14 mouse cellular contexts compared by ENCODE assay signal in the genomic region with DNA sequence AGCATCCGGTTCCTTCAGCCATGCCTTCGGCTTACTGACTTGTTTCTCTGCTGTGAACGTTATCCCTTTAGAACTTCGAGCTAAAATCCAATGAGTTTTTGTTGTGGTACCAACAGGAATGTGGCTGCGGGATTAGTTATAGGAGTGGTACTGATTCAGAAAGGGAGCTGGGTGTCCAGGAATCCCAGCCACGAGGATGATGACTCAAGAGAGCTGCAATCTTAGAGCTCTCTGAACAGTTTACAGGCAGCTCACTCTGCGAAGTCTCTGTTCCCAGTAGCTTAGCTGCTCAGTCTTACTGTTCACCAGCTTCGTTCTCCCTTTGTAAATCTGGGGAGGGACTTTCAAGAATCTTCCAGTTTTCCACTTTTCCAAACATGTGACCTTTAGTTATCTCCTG.
"Had no signal": no experiment of that assay in that cellular context is flagged by ENCODE, and none has a peak within 500 bp of the region (broad histone marks: within the 10 kb centered on the region; RNA-seq: fewer than 3 reads in every experiment).

No protein-coding gene starts in this region.

- H3K4me3 ChIP-seq: midbrain, embryonic 10.5 days; midbrain, embryonic 12.5 days; neural tube, embryonic 12.5 days; stomach, embryonic 15.5 days had no signal

- H3K27ac ChIP-seq: midbrain, embryonic 10.5 days; midbrain, embryonic 12.5 days; neural tube, embryonic 12.5 days; stomach, embryonic 15.5 days; stomach, postnatal 0 days had no signal

- H3K4me2 ChIP-seq: lung, embryonic 14.5 days; midbrain, embryonic 12.5 days; neural tube, embryonic 12.5 days; stomach, embryonic 15.5 days had no signal

- H3K36me3 ChIP-seq: midbrain, embryonic 10.5 days; midbrain, embryonic 12.5 days; neural tube, embryonic 12.5 days; stomach, embryonic 15.5 days had no signal

- DNase-seq: lung, adult 18-20 months; lung, embryonic 14.5 days; lung, postnatal 10 days; lung, postnatal 4 days; midbrain, embryonic 14.5 days; right cerebral cortex, postnatal 14 days; thymus, adult 2 months; thymus, postnatal 25 days; thymus, postnatal 4 days had no signal
